Mouse (Mus musculus): ENCODE data around the gene Uqcc1. TPM values are rescaled to one million over a fixed set of nuclear protein-coding genes. Genes with fewer than 3 reads are reported as not detected.
"Not testable (repeated sequence)": the region's sequence is repeated elsewhere in the genome, so short reads cannot be mapped to it uniquely, and the experiment has no call there.

Uqcc1 gene
- total RNA-seq, 2 experiments from 2014 or later, result 59.7 to 61.8 TPM

- DNase-seq (ENCODE audit: low spot score in 2 of 2), result no peak
- intact Hi-C loops (cut with DNase I), result no loop called here
These were observed 61.8 kb downstream of the Uqcc1 start for GRCm38 (mm10) chr2:155868320-155868719.

GRCm38 (mm10) chr2:155863301-155863867, 66.7 kb downstream of the Uqcc1 start:
- intact Hi-C loops (cut with DNase I), result no loop called here

DNA sequence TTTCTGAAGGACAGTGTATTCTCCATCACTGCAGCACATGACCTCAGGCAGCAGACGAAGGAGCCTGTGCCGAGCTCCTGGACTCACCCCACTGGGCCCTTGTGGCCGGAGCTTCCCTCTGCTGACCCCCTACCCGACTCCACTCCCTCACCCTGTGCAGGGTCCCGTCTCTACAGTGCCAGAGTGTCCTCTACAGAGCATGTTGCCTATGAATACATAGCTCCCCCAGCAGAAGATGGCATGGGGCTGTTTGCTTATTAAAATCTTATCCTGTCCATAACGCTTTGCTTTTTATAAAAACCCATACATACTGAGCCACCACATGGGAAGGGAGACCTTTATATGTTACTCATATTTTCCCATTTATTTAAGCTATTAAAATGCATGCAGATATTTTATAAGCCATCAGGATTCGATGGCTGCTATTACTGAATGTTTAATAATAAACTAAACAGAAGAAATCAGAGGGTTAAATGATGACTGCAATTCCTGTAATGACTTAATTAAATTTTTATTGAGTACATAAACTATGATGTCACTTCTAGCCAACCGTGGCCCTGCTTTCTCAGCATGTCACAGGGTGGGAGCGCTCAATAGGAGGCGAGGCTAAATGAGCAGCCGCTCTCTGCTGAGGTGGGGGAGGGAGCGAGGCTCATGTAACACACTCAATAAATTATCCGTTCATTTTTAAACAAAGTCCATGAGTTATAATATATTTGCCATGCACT, 67.4 kb downstream of the Uqcc1 start:
- DNase-seq (ENCODE audit: low spot score in 2 of 2), result no peak
- intact Hi-C loops (cut with DNase I), result no loop called here

More at GRCm38 (mm10) chr2:155863301-155863867, 66.7 kb downstream of the Uqcc1 start:
- no peak for DNase-seq (ENCODE audit: low spot score in 2 of 2)

DNA sequence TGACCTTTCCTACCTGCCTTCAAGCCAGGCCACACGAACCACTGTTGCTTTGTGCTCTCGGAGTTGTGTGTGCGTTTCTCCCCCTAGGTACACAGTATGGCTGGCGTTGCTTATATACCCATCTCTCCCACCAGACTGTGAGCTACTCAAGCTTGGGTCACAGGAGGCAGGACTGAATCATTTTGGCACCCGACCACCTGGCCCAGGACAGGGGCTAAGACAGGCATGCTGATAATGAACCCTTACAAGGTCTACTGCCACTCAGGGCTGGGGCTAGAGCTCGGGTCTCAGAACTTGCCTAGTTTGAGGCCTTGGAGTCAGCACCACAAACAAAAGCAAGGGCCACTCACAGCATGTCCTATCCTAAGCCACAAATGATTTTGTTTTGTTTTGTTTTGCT, 68.5 kb downstream of the Uqcc1 start:
- DNase-seq (ENCODE audit: low spot score in 2 of 2), result no peak
- intact Hi-C loops (cut with DNase I), result no loop called here

GRCm38 (mm10) chr2:155860102-155860501, 70.0 kb downstream of the Uqcc1 start:
- intact Hi-C loops (cut with DNase I), result no loop called here
- DNase-seq (ENCODE audit: low spot score in 2 of 2), result no peak

- intact Hi-C loops (cut with DNase I), result no loop called here
- DNase-seq (ENCODE audit: low spot score in 2 of 2), result no peak
These were observed 77.6 kb downstream of the Uqcc1 start for GRCm38 (mm10) chr2:155852536-155852935.

DNA sequence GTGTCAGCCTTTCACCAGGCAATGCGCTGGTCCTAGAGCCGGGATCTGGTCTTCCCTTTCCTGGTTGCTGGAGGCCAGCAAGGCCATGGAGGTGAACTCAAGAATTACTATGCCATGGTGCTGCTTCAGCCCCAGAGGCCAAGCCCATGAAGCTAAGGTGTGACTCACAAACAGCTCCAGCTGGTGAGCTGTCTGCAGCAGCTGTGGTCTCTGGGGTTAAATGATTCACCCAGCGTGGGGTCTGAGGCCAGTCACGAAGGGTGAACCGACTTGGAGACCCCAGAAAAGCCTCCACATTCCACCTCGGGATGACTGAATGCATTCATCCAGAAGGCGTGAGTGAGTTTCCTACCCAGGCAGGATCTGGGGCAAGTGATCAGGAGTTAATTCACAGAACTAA, 80.0 kb downstream of the Uqcc1 start:
- DNase-seq (ENCODE audit: low spot score in 2 of 2), result no peak
- intact Hi-C loops (cut with DNase I), result no loop called here

DNA sequence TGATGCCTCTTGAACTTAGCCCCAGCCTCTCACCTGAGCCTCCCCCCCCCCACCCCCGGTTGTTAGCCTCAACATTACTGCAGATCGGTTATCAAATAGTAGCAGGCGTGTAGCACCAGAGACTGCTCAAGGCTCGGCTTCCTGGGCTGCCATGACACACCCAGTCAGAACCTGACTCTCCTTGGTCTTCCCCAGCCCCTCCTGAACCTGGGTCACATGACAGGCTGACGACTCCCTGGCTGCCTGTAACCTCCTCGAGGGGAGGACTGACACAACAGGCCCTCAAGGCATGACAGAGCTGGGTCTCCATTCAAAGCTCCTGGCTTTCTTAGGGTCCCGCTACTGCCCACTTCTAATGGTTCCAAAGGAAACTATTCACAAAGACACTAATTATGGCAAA, 80.6 kb downstream of the Uqcc1 start:
- intact Hi-C loops (cut with DNase I), result no loop called here
- DNase-seq (ENCODE audit: low spot score in 2 of 2), result no peak

DNA sequence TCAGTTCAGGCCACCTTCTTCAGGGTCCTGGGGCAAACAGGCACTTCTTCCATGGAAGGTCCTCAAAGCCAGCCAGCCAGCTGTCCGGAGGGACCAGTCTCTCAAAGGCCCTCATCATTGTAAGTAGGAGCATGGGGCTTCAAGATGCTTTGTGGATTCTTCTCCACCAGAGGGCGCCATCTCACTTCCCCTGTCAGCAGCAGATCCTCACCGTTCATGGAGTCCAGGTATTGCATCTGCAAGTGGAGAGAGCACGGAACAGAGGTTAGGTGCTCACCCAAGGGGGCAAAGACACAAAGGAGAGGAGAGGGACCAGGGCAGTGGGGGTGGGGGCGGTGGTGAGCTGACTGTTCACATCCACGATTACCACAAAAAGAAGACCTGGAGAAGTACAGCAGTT, 81.8 kb downstream of the Uqcc1 start:
- peak; percentile 81 to 84 for DNase-seq (ENCODE audit: low spot score in 2 of 2)
- intact Hi-C loops (cut with DNase I), result loop anchor here (1.0 kb wide), 1 partner anchor 98 kb away; no protein-coding TSS in a partner anchor

DNA sequence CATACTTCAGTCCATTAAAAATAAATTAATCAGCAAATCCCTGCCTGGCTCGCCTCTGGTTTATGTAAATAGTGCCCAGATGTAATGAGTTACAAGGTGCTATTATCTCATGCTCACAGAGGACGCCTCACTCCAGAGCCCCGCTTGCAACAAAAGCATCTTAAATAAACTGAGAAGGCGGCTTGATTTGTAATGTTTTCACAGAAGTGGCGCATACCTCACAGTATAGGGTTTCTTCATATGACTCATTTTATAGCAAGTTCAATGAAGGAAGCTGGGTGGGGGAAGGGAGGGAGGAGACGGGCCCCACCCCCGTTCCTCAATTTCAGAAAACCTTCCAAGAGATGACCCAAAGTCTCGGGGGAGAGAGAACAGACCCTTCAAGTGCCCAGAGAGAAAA, 83.2 kb downstream of the Uqcc1 start:
- intact Hi-C loops (cut with DNase I), result no loop called here
- DNase-seq (ENCODE audit: low spot score in 2 of 2), result no peak

GRCm38 (mm10) chr2:155838961-155839360, 91.1 kb downstream of the Uqcc1 start:
- DNase-seq (ENCODE audit: low spot score in 2 of 2), result no peak
- intact Hi-C loops (cut with DNase I), result no loop called here

DNA sequence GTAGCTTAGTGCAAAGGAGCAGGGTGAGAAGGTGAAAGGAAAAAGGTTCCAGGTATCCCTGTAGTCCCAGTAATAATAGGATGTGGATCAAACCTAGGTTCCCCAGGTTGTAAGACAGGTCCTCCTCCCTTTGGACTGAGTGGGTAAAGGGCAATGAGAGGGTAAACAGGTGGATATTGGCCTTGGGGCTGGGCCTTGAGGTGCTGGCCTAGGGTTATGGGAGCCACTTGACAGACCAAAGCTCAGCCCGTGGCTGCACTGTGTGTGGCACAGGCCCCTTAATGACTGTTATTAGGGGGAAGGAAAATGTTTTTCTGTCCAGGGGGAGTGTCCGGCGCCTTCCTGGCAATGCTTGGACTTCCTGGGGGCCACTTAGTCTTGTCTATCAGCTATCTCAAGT, 92.1 kb downstream of the Uqcc1 start:
- intact Hi-C loops (cut with DNase I), result no loop called here
- no peak for DNase-seq (ENCODE audit: low spot score in 2 of 2)

GRCm38 (mm10) chr2:155834732-155835131, 95.4 kb downstream of the Uqcc1 start, which contains the start of gene Fam83c:
Fam83c (minus strand) TSS chr2:155834854.
- no peak for DNase-seq (ENCODE audit: low spot score in 2 of 2)
- intact Hi-C loops (cut with DNase I), result no loop called here

DNA sequence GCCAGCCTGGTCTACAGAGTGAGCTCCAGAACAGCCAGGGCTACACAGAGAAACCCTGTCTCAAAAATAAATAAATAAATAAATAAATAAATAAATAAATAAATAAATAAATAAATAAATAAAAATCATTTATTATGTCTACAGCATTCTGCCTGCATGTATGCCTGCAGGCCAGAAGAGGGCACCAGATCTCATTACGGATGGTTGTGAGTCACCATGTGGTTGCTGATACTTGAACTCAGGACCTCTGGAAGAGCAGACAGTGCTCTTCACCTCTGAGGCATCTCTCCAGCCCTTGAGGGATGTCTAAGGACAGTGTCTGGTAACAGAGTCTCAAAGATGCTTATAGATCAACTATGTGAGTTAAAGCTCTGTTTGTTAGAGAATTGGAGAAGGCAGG, 98.0 kb downstream of the Uqcc1 start:
- intact Hi-C loops (cut with DNase I); DNase-seq (ENCODE audit: low spot score in 2 of 2): not testable (repeated sequence)

DNA sequence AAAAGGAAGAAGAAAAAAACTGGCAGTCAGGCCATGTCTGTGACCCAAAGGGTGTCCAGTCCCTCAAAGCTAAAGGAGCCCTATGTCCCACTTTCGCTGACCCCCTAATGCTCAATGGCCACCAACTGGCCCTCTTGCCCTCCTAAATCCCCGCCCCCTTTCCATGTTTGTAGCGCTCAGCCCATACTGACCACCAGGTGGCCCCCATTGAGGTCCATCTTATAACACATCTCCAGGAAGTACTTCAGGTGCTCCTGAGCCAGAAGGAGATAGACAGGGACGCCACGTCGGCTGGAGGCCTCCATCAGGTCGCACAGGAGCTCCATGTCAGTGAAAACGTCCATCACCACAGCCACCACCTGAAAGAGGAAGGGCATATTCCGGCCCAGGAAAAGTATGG, 98.8 kb downstream of the Uqcc1 start:
- intact Hi-C loops (cut with DNase I), result no loop called here
- no peak for DNase-seq (ENCODE audit: low spot score in 2 of 2)

- intact Hi-C loops (cut with DNase I), result no loop called here
- no peak for DNase-seq (ENCODE audit: low spot score in 2 of 2)
These were observed 99.3 kb downstream of the Uqcc1 start for GRCm38 (mm10) chr2:155830841-155831240.

GRCm38 (mm10) chr2:155826630-155827424, 103.3 kb downstream of the Uqcc1 start, which contains the start of gene Eif6:
Eif6 (minus strand) TSS chr2:155826925.
- peak; percentile 79 to 89 for DNase-seq (ENCODE audit: low spot score in 2 of 2)
- intact Hi-C loops (cut with DNase I), result no loop called here

DNA sequence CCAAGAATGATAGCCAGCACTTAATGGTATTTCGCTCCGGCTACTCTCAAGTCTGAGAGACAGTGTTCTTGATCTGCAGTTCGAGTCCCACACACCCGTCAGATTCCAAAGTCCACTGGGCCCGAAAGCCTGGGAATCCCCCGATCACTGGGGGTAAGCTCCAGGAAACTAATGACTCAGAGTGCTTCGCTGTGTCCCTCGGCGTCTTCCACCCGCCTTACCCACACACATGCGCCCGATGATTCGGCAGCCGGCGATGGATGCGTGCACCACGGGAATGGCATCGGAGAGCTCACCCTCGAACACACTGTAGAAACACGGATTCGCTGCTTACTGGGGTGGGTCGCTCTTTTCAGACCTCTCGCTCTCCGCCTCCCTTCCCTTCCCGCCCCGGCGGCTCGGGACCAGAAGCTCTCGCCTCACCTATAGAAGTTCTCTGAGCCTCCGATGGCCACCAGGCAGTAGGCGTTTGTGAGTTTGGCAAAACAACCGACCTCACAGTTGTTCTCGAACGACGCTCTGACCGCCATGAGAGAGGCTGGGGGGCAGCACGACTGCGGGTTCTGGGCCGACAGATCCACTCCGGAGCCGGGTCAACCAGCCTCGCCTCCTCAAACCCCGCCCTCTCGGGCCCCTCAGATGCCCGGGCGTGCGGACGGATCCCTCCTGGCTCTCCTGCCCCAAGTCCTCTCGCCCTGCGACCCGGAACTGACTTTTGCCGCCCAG, 104.0 kb downstream of the Uqcc1 start:
- intact Hi-C loops (cut with DNase I), result no loop called here
- no peak for DNase-seq (ENCODE audit: low spot score in 2 of 2)

DNA sequence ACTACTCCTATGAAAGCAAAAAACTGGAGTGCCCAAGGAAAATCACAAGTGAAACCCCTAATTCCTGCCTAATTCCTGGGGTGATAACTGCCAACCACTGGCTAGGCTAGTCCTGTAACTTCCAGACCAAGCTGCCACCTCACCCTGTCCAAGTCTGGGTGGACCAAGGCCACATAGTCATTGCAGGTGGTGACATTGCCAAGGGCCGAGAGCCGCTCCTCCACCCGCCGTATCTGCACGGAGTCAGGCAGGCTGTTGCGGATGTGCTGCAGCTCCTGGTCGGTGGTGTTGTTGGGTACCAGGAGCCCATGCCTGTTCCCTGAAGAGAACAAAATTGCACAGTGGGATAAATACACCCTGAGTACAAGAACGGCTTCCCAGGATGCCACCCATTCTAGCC, 106.4 kb downstream of the Uqcc1 start:
- intact Hi-C loops (cut with DNase I), result no loop called here
- DNase-seq (ENCODE audit: low spot score in 2 of 2), result no peak

GRCm38 (mm10) chr2:155820779-155821178, 109.3 kb downstream of the Uqcc1 start:
- intact Hi-C loops (cut with DNase I), result no loop called here
- no peak for DNase-seq (ENCODE audit: low spot score in 2 of 2)

Data from left cerebral cortex, postnatal 25 days (tissue).